Mouse (Mus musculus): ENCODE results near the gene Maml3. TPM values are rescaled to one million over a fixed set of nuclear protein-coding genes. Genes with fewer than 3 reads are reported as not detected.
A peak's percentile ranks its signal among the peaks of the same experiment; 100 is the strongest.

Gene Maml3
- polyA plus RNA-seq, 1 experiment = 2.2 TPM

DNA sequence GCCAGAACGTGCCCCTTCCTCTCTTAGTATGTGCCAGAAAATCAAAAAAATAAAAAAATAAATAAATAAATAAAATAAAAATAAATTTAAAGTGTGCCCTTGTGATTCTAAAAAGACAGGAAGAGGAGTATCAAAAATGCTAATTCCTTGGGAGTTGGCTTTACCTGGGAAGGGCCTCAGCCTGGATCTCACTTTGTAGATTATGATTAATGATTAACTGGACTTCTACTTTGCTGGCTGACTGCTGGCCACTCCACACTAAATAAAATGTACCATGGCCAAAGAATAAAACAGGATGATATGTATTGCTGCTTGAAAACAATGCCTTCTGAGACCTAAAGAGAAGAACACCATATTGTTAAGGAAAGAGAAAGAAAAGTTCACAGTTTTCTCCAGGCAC, 5.6 kb downstream of the Maml3 start:
- no peak overlapping the region for H3K27ac ChIP-seq (ENCODE audit: insufficient read depth, low read depth, low read length)
- no peak for TF ChIP-seq POLR2A (IDR thresholded peaks at IDR 0.05; ENCODE audit: borderline replicate concordance, low read depth, low read length)
- peaks cover 5% of the 10 kb centered on the region for H3K4me1 ChIP-seq (ENCODE audit: control insufficient read depth, insufficient read depth, low read length)
- H3K4me3 ChIP-seq (ENCODE audit: insufficient read depth, low read length) = no peak overlapping the region

DNA sequence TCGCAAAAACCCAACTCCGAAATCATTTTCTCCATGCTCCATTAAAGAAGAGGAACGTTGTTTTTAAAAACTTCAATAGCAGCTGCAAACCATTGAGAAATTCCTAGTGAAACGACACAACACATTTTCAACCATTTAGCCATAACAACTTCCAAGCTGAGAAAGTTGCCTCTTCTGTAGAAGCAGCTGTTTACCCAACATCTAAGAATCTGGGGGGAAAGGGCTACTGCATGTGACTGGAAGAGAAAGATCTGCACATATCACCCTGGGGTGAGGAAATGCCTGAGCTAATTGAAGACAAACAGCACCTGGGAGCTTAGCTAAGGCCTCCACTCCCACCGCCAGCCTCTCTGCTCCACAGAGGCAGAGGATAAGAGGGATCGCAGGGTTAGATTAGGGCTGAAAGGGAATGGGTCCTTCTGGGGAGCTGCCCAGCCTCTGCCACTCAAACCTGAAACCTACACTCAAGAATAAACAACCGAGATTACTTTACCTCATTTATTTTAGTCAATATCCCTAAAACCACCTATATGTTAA, 13.5 kb downstream of the Maml3 start:
- H3K4me3 ChIP-seq (ENCODE audit: insufficient read depth, low read length) = no peak overlapping the region
- no peak overlapping the region for H3K27ac ChIP-seq (ENCODE audit: insufficient read depth, low read depth, low read length)
- TF ChIP-seq POLR2A (IDR thresholded peaks at IDR 0.05; ENCODE audit: borderline replicate concordance, low read depth, low read length) = no peak
- TF ChIP-seq CTCF (IDR thresholded peaks at IDR 0.05; ENCODE audit: low read depth, low read length) = no peak
- peaks cover 50% of the 10 kb centered on the region for H3K4me1 ChIP-seq (ENCODE audit: control insufficient read depth, insufficient read depth, low read length)

DNA sequence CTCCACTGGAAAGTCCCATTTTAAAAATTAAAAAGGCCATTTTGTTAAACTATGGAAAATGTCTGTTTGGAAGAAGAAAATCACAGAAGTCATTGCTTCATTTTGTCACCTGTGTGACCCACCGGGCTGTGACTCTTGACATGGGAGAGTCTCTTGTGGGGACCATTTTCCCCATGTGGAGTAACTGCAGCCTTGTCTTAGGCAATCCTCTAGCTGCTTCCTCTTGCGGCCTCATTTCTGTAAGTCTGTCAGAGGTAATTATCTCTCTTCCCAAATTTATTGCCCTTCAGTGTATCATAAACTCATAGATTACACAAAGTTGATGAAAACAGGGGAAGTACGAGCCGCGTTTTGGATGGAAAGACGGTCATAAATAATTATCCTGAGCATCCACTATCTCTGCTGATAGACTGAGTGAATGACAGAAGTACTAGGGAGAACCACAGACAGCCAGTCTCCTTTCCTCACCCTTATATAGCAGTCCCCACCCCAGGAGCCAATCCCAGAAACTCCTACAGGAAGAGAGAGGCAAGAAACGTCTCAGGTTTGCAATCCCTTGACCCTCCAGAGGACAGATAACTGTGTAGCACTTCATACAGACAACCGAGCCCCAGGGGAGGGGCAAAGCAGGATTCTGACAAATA, 14.5 kb downstream of the Maml3 start:
- H3K4me1 ChIP-seq (ENCODE audit: control insufficient read depth, insufficient read depth, low read length) = peaks cover 50% of the 10 kb centered on the region
- H3K27ac ChIP-seq (ENCODE audit: insufficient read depth, low read depth, low read length) = peak overlapping the region; percentile 47
- TF ChIP-seq POLR2A (IDR thresholded peaks at IDR 0.05; ENCODE audit: borderline replicate concordance, low read depth, low read length) (no peak), CTCF (IDR thresholded peaks at IDR 0.05; ENCODE audit: low read depth, low read length) (no peak)
- H3K4me3 ChIP-seq (ENCODE audit: insufficient read depth, low read length) = no peak overlapping the region

DNA sequence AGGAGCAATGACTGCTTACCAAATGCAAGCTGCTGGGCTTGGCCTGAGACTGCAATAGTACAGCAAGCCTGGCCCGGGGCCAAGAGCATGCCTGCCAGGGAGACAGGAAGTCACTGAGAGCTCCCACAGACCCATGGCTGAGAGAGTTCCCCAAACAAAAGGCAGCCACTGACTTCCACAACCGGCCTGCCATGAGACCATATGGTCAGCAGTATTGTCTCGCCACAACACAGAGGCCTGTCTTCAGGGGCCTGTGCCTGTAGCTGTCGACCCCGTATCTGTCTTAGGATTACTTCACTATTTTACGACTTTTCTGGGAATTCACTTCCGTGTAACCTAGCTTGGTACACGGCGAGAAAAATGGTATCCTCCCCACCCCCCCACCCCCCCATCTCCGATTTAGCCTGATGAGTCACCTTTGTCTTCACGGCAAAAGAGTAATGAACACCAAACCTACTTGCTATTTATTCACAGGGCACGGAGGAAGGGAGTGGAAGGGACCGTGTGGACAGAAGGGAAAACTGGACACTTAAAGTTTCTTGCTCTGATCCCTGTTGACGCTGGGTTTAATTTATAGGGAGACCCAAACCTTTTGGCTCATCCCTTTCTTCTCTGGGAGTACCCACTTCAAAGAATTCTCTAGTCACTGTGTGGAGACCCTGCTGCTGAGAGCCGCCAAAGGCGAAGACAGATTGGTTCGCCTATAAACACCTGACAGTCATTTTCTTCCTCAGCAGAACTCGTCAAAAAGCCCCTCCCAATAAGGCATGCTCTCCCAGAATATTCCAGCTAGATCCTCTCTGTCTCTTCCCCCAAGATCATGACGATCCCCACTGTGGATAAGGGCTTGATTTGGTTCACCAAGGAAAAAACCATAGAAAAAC, 16.2 kb downstream of the Maml3 start:
- TF ChIP-seq CTCF (IDR thresholded peaks at IDR 0.05; ENCODE audit: low read depth, low read length) = no peak
- no peak for TF ChIP-seq POLR2A (IDR thresholded peaks at IDR 0.05; ENCODE audit: borderline replicate concordance, low read depth, low read length)
- Histone ChIP-seq H3K4me1 (ENCODE audit: control insufficient read depth, insufficient read depth, low read length) (peaks cover 51% of the 10 kb centered on the region), H3K27ac (ENCODE audit: insufficient read depth, low read depth, low read length) (peak overlapping the region; percentile 90), H3K4me3 (ENCODE audit: insufficient read depth, low read length) (peak overlapping the region; percentile 38; the same call in 1 of the 2 replicates)

DNA sequence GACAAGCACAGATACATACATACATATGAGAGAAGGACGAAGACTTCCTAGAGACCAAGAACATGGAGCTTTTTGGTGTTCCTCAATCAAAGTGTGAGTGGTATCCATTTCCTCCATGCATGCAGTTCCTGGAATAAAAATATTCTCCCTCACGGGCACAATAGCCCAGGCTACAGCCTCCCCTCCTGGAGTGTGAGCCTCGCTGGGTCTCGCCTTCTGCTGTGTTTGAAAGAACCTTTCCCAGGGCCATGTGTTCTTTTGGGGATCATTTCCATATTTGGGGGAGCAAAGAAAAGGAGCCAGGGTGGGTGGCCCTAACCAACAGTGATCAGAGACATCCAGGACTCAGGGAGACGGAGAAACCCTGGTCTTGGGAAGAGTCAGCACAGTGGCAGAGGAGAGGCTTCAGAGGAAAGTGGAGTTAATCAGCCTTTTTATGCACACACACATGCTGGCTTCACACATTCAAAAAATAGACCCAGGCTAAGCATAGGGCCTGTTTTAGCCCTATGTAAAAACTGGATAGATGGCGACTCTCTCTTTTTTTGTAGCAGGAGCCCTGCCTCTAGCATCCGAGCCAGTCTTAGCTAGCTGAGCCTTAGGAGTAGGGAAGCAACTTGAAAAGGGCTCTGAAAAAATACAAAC, 17.1 kb downstream of the Maml3 start:
- H3K4me1 ChIP-seq (ENCODE audit: control insufficient read depth, insufficient read depth, low read length) = peaks cover 51% of the 10 kb centered on the region
- H3K4me3 ChIP-seq (ENCODE audit: insufficient read depth, low read length) = no peak overlapping the region
- H3K27ac ChIP-seq (ENCODE audit: insufficient read depth, low read depth, low read length) = peak overlapping the region; percentile 77
- TF ChIP-seq POLR2A (IDR thresholded peaks at IDR 0.05; ENCODE audit: borderline replicate concordance, low read depth, low read length) (no peak), CTCF (IDR thresholded peaks at IDR 0.05; ENCODE audit: low read depth, low read length) (no peak)

DNA sequence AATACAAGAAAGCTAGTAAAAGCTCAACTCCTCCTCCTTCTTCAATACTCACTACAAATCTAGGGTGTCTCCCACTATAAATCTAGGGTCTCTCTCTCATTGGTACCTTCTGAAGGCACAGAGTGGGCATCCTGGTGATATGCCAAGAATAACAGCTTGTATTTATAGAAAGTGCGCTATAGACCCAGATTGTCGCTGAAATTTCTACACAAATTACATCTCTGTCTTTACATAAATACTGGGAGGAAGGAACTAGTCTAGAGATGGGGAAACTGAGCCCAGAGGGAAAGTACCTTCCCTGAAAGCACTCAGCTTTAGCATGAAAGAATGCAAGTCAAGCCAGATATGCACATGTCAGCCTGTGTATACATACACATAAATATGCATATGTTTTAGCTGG, 26.1 kb downstream of the Maml3 start:
- peaks cover 34% of the 10 kb centered on the region for H3K4me1 ChIP-seq (ENCODE audit: control insufficient read depth, insufficient read depth, low read length)
- no peak for TF ChIP-seq POLR2A (IDR thresholded peaks at IDR 0.05; ENCODE audit: borderline replicate concordance, low read depth, low read length)
- no peak for TF ChIP-seq CTCF (IDR thresholded peaks at IDR 0.05; ENCODE audit: low read depth, low read length)

DNA sequence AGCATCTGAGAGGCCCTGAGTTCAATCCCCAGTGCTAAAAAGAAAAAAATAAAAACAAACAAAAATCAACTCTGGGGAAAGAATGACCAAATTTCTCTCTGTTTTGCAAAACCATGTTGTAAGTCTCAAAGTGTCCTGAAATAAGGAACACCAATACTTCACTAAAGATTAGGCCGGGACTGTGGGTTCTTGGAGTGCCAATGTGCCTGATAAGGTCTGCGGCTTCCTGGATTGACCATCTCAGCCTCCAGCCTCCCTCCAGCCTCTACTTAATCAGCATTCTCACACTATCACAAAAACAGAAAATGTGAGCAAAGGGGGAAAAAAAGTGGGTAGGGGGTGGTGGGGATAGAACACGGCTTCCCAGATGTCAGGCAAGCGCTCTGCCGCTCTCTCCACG, 30.9 kb downstream of the Maml3 start:
- H3K27ac ChIP-seq (ENCODE audit: insufficient read depth, low read depth, low read length) = no peak overlapping the region
- no peak overlapping the region for H3K4me3 ChIP-seq (ENCODE audit: insufficient read depth, low read length)
- TF ChIP-seq CTCF (IDR thresholded peaks at IDR 0.05; ENCODE audit: low read depth, low read length) (no peak), POLR2A (IDR thresholded peaks at IDR 0.05; ENCODE audit: borderline replicate concordance, low read depth, low read length) (no peak)
- H3K4me1 ChIP-seq (ENCODE audit: control insufficient read depth, insufficient read depth, low read length) = peaks cover 43% of the 10 kb centered on the region

More for the DNA sequence above, 26.1 kb downstream of the Maml3 start:
- Histone ChIP-seq H3K4me3 (ENCODE audit: insufficient read depth, low read length) (no peak overlapping the region), H3K27ac (ENCODE audit: insufficient read depth, low read depth, low read length) (no peak overlapping the region)

DNA sequence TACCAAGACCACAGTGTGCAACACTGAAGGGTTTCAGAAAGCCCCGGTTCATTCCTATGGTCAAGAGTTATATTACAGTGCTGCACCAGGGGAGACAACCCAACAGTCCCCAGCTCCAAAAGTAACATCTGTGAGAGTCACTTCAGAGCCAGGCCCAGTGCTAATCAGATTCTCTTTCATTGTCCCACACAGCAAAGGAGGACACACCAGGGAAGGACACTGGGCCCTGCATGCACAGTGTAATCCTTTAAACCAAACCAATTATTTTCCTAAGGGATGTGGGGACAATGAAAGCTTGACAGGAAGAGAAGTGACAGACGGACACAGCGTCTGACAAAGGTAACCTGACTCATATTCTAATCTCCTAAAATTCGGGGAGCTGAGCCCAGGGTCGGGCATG, 32.9 kb downstream of the Maml3 start:
- no peak overlapping the region for H3K4me3 ChIP-seq (ENCODE audit: insufficient read depth, low read length)
- no peak for TF ChIP-seq CTCF (IDR thresholded peaks at IDR 0.05; ENCODE audit: low read depth, low read length)
- no peak for TF ChIP-seq POLR2A (IDR thresholded peaks at IDR 0.05; ENCODE audit: borderline replicate concordance, low read depth, low read length)
- no peak overlapping the region for H3K27ac ChIP-seq (ENCODE audit: insufficient read depth, low read depth, low read length)
- H3K4me1 ChIP-seq (ENCODE audit: control insufficient read depth, insufficient read depth, low read length) = peaks cover 44% of the 10 kb centered on the region

DNA sequence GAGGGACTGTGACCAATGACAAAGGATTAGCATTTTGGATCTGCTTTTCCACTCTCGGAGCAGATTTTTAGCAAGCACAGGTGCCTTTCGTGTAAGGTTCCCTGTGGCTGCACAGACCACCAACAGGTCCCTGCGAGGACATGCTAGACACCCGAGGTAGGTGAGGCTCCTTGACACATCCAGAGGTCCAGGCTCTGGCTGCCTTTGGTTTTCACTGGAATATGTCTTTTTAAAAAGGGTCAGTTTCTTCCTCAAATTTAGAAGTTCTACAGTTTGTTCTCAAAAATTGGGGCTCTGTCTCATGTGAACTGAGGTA, 34.8 kb downstream of the Maml3 start:
- peak overlapping the region; percentile 90 for H3K27ac ChIP-seq (ENCODE audit: insufficient read depth, low read depth, low read length)
- TF ChIP-seq POLR2A (IDR thresholded peaks at IDR 0.05; ENCODE audit: borderline replicate concordance, low read depth, low read length) (no peak), CTCF (IDR thresholded peaks at IDR 0.05; ENCODE audit: low read depth, low read length) (no peak)

More for the DNA sequence above, 34.8 kb downstream of the Maml3 start:
- H3K4me1 ChIP-seq (ENCODE audit: control insufficient read depth, insufficient read depth, low read length) = peaks cover 40% of the 10 kb centered on the region
- peak overlapping the region; percentile 65 for H3K4me3 ChIP-seq (ENCODE audit: insufficient read depth, low read length)
